Mouse (Mus musculus): ENCODE data around the gene Parp4.

Parp4 gene

GRCm38 (mm10) chr14:56613212-56613611 is 37.8 kb downstream of the Parp4 start:
- DNase-seq (ENCODE audit: low read depth, low spot score), result no peak

- no peak for DNase-seq (ENCODE audit: low read depth, low spot score)
These were observed 42.1 kb downstream of the Parp4 start for GRCm38 (mm10) chr14:56617470-56617869.

- DNase-seq (ENCODE audit: low read depth, low spot score), result no peak
These were observed 45.0 kb downstream of the Parp4 start for GRCm38 (mm10) chr14:56620425-56620824.

GRCm38 (mm10) chr14:56626202-56626601 is 50.8 kb downstream of the Parp4 start:
- DNase-seq (ENCODE audit: low read depth, low spot score), result no peak

GRCm38 (mm10) chr14:56628336-56628735 is 52.9 kb downstream of the Parp4 start:
- DNase-seq (ENCODE audit: low read depth, low spot score), result no peak

GRCm38 (mm10) chr14:56631109-56631508 is 55.7 kb downstream of the Parp4 start:
- no peak for DNase-seq (ENCODE audit: low read depth, low spot score)

- DNase-seq (ENCODE audit: low read depth, low spot score), result no peak
These were observed 71.8 kb downstream of the Parp4 start for GRCm38 (mm10) chr14:56647206-56647605.

- DNase-seq (ENCODE audit: low read depth, low spot score), result no peak
These were observed 74.0 kb downstream of the Parp4 start for GRCm38 (mm10) chr14:56649448-56649847.

- no peak for DNase-seq (ENCODE audit: low read depth, low spot score)
These were observed 90.2 kb downstream of the Parp4 start for GRCm38 (mm10) chr14:56665651-56666050.

GRCm38 (mm10) chr14:56666909-56667308 is 91.5 kb downstream of the Parp4 start:
- no peak for DNase-seq (ENCODE audit: low read depth, low spot score)

- DNase-seq (ENCODE audit: low read depth, low spot score), result peak; percentile 100
These were observed 92.8 kb downstream of the Parp4 start, which contains the start of gene Mphosph8 for GRCm38 (mm10) chr14:56667969-56668802. Gene Mphosph8, plus strand, starts transcription at chr14:56668248.

GRCm38 (mm10) chr14:56669046-56669620 is 93.7 kb downstream of the Parp4 start:
- no peak for DNase-seq (ENCODE audit: low read depth, low spot score)

GRCm38 (mm10) chr14:56685426-56685825 is 110.0 kb downstream of the Parp4 start:
- no peak for DNase-seq (ENCODE audit: low read depth, low spot score)

GRCm38 (mm10) chr14:56689116-56689515 is 113.7 kb downstream of the Parp4 start:
- no peak for DNase-seq (ENCODE audit: low read depth, low spot score)

- no peak for DNase-seq (ENCODE audit: low read depth, low spot score)
These were observed 114.3 kb downstream of the Parp4 start for GRCm38 (mm10) chr14:56689766-56690165.

GRCm38 (mm10) chr14:56695495-56695894 is 120.1 kb downstream of the Parp4 start:
- DNase-seq (ENCODE audit: low read depth, low spot score), result no peak

GRCm38 (mm10) chr14:56697836-56698235 is 122.4 kb downstream of the Parp4 start:
- no peak for DNase-seq (ENCODE audit: low read depth, low spot score)

GRCm38 (mm10) chr14:56702644-56703043 is 127.2 kb downstream of the Parp4 start:
- no peak for DNase-seq (ENCODE audit: low read depth, low spot score)

- no peak for DNase-seq (ENCODE audit: low read depth, low spot score)
These were observed 130.3 kb downstream of the Parp4 start for GRCm38 (mm10) chr14:56705687-56706086.

Measured in ES-CJ7 (cell line).